Mouse (Mus musculus): Measurements from ENCODE around the gene Dnmt3a. TPM values are rescaled to one million over a fixed set of nuclear protein-coding genes. Genes with fewer than 3 reads are reported as not detected.

Gene Dnmt3a
- total and polyA plus RNA-seq, 3 experiments: 15.5 to 61.5 (median 23.4) TPM

GRCm38 (mm10) chr12:3833059-3833760 is 27.4 kb downstream of the Dnmt3a start:
- H3K4me1 ChIP-seq (ENCODE audit: control insufficient read depth in 1 of 2, insufficient read depth in 2 of 2): peaks cover 26 to 77% of the 10 kb centered on the region in 2 experiments
- no peak overlapping the region for H3K4me2 ChIP-seq (ENCODE audit: insufficient read depth, low read depth, poor library complexity, severe bottlenecking)
- dilution Hi-C loops (cut with MboI; ENCODE audit: extremely low pct_ligation_motif_present, extremely low pct_unique_long_range_greater_than_20kb, low sequenced_read_pairs): no loop called here
- H3K9ac ChIP-seq (ENCODE audit: insufficient read depth, low read depth): no peak overlapping the region
- no peak overlapping the region for H3K4me3 ChIP-seq (replicated peaks in 1 of 3; ENCODE audit: low read depth in 2 of 3, low read length in 2 of 3, poor library complexity in 1 of 3)
- no peaks in the 10 kb centered on the region for H3K27me3 ChIP-seq (replicated peaks)
- no peak for DNase-seq (ENCODE audit: extremely low read depth)
- in situ Hi-C loops (cut with MboI; ENCODE audit: low pct_ligation_motif_present, low pct_unique_long_range_greater_than_20kb, low sequenced_read_pairs): loop anchor here (25.0 kb wide), 1 partner anchor 171 kb away; no protein-coding TSS in a partner anchor
- H3K9me3 ChIP-seq (replicated peaks; ENCODE audit: low read length): no peaks in the 10 kb centered on the region
- H3K79me2 ChIP-seq (replicated peaks; ENCODE audit: control insufficient read depth, extremely low read depth, insufficient read depth, poor library complexity, severe bottlenecking): peaks cover 3% of the 10 kb centered on the region; the same call in 1 of the 2 replicates
- H3K27ac ChIP-seq (ENCODE audit: insufficient read depth, low read depth): no peak overlapping the region
- TF ChIP-seq NELFE (IDR thresholded peaks at IDR 0.05; ENCODE audit: low read depth, low read length): no peak
- TF ChIP-seq JUND (conservative IDR thresholded peaks at IDR 0.05; ENCODE audit: low read depth, low read length): no peak
- TF ChIP-seq ZKSCAN1 (IDR thresholded peaks at IDR 0.05; ENCODE audit: borderline replicate concordance, low read depth, low read length): no peak
- TF ChIP-seq ELF1 (IDR thresholded peaks at IDR 0.05; ENCODE audit: low read depth, low read length): no peak
- TF ChIP-seq EP300 (IDR thresholded peaks at IDR 0.05; ENCODE audit: low read length): no peak
- TF ChIP-seq MEF2A (IDR thresholded peaks at IDR 0.05; ENCODE audit: borderline replicate concordance, low read depth, low read length): no peak
- no peak for TF ChIP-seq SMC3 (IDR thresholded peaks at IDR 0.05; ENCODE audit: low read depth, low read length)
- TF ChIP-seq SIN3A (IDR thresholded peaks at IDR 0.05; ENCODE audit: low read length): no peak
- no peak for TF ChIP-seq RAD21 (IDR thresholded peaks at IDR 0.05; ENCODE audit: low read depth, low read length)
- TF ChIP-seq USF1 (IDR thresholded peaks at IDR 0.05; ENCODE audit: low read depth, low read length): no peak
- no peak for TF ChIP-seq MYC (IDR thresholded peaks at IDR 0.05; ENCODE audit: low read depth, low read length)
- no peak for TF ChIP-seq MAX (IDR thresholded peaks at IDR 0.05; ENCODE audit: low read length)
- H3K36me3 ChIP-seq (replicated peaks in 1 of 2; ENCODE audit: control insufficient read depth in 1 of 2, insufficient read depth in 1 of 2, low read length in 1 of 2): peaks cover 20 to 34% of the 10 kb centered on the region in 2 experiments

GRCm38 (mm10) chr12:3833851-3834273 is 28.1 kb downstream of the Dnmt3a start:
- Histone ChIP-seq H3K4me2 (ENCODE audit: insufficient read depth, low read depth, poor library complexity, severe bottlenecking) (peak overlapping the region; percentile 78), H3K27ac (ENCODE audit: insufficient read depth, low read depth) (peak overlapping the region; percentile 95), H3K4me3 (replicated peaks in 1 of 3; ENCODE audit: low read depth in 2 of 3, low read length in 2 of 3, poor library complexity in 1 of 3) (peak overlapping the region in 1 of 3 experiments; percentile 40), H3K4me1 (ENCODE audit: control insufficient read depth in 1 of 2, insufficient read depth in 2 of 2) (peaks cover 26 to 83% of the 10 kb centered on the region in 2 experiments), H3K36me3 (replicated peaks in 1 of 2; ENCODE audit: control insufficient read depth in 1 of 2, insufficient read depth in 1 of 2, low read length in 1 of 2) (peaks cover 22 to 39% of the 10 kb centered on the region in 2 experiments), H3K79me2 (replicated peaks; ENCODE audit: control insufficient read depth, extremely low read depth, insufficient read depth, poor library complexity, severe bottlenecking) (peaks cover 1% of the 10 kb centered on the region; the same call in 1 of the 2 replicates), H3K9ac (ENCODE audit: insufficient read depth, low read depth) (peak overlapping the region; percentile 79), H3K27me3 (replicated peaks) (no peaks in the 10 kb centered on the region), H3K9me3 (replicated peaks; ENCODE audit: low read length) (no peaks in the 10 kb centered on the region)
- in situ Hi-C loops (cut with MboI; ENCODE audit: low pct_ligation_motif_present, low pct_unique_long_range_greater_than_20kb, low sequenced_read_pairs) (loop anchor here (25.0 kb wide), 1 partner anchor 172 kb away; no protein-coding TSS in a partner anchor), dilution Hi-C loops (cut with MboI; ENCODE audit: extremely low pct_ligation_motif_present, extremely low pct_unique_long_range_greater_than_20kb, low sequenced_read_pairs) (no loop called here)
- TF ChIP-seq ETS1 (conservative IDR thresholded peaks at IDR 0.05; ENCODE audit: low read depth, low read length): no peak
- TF ChIP-seq MAFK (IDR thresholded peaks at IDR 0.05; ENCODE audit: insufficient replicate concordance, low read length): no peak
- TF ChIP-seq CHD2 (IDR thresholded peaks at IDR 0.05; ENCODE audit: low read length): no peak
- no peak for TF ChIP-seq ZNF384 (IDR thresholded peaks at IDR 0.05; ENCODE audit: low read depth, low read length)
- TF ChIP-seq ZKSCAN1 (IDR thresholded peaks at IDR 0.05; ENCODE audit: borderline replicate concordance, low read depth, low read length): no peak
- TF ChIP-seq UBTF (IDR thresholded peaks at IDR 0.05; ENCODE audit: low read depth, low read length): no peak
- no peak for TF ChIP-seq MAZ (IDR thresholded peaks at IDR 0.05; ENCODE audit: low read depth, low read length)
- TF ChIP-seq MYC (IDR thresholded peaks at IDR 0.05; ENCODE audit: low read depth, low read length): no peak
- no peak for TF ChIP-seq NRF1 (IDR thresholded peaks at IDR 0.05; ENCODE audit: low read depth, low read length)
- TF ChIP-seq PAX5 (IDR thresholded peaks at IDR 0.05; ENCODE audit: low read length): no peak
- TF ChIP-seq RCOR1 (conservative IDR thresholded peaks at IDR 0.05; ENCODE audit: low read depth, low read length): no peak
- no peak for TF ChIP-seq CHD1 (IDR thresholded peaks at IDR 0.05; ENCODE audit: low read depth, low read length)
- no peak for TF ChIP-seq GABPA (IDR thresholded peaks at IDR 0.05; ENCODE audit: insufficient replicate concordance, low read depth, low read length)
- DNase-seq (ENCODE audit: extremely low read depth): no peak

Data from CH12.LX (cell line).